Mouse (Mus musculus) G1E (cell line): ENCODE measurements around the gene Dach1. TPM values are rescaled to one million over a fixed set of nuclear protein-coding genes. Genes with fewer than 3 reads are reported as not detected.

ENCODE experiments used
- ATAC-seq: 2 replicates; pipeline ENCODE4 v1.8.0; 2016; ENCODE audit warnings: mild to moderate bottlenecking; ENCODE audit not compliant: insufficient number of reproducible peaks, poor library complexity, low FRiP score, severe bottlenecking; ENCODE audit errors: extremely low read depth
- DNase-seq: peaks from one replicate; pipeline ENCODE4 v3.0.0; 2012; ENCODE audit warnings: low spot score
- H3K27me3 ChIP-seq: 2 replicates; pipeline ENCODE4 v1.6.1; 2012; ENCODE audit warnings: mild to moderate bottlenecking, low read length, inconsistent platforms; ENCODE audit not compliant: insufficient read depth
- H3K36me3 ChIP-seq: replicated peaks from 2 replicates; pipeline ENCODE3; 2012; ENCODE audit warnings: mild to moderate bottlenecking, inconsistent platforms
- H3K4me1 ChIP-seq: 2 replicates; pipeline ENCODE4 v1.6.1; 2012; ENCODE audit warnings: low read depth, low read length, inconsistent platforms, mixed read lengths; ENCODE audit not compliant: insufficient read depth
- H3K4me3 ChIP-seq: 2 replicates; pipeline ENCODE4 v1.5.1; 2012; ENCODE audit warnings: low read depth, mild to moderate bottlenecking, inconsistent platforms, low read length, moderate library complexity, mixed read lengths
- H3K9me3 ChIP-seq: replicated peaks from 2 replicates; pipeline ENCODE4 v1.6.1; 2012; ENCODE audit warnings: inconsistent platforms
- CTCF ChIP-seq: IDR thresholded peaks from 2 replicates; pipeline ENCODE4 v1.5.1; 2012; ENCODE audit warnings: low read depth, low read length, inconsistent platforms, mixed read lengths
- GATA1 ChIP-seq: IDR thresholded peaks from 2 replicates; pipeline ENCODE4 v1.6.1; 2012; ENCODE audit warnings: borderline replicate concordance, low read length, inconsistent platforms, mixed read lengths
- GATA2 ChIP-seq: IDR thresholded peaks from 2 replicates; pipeline ENCODE4 v1.6.1; 2012; ENCODE audit warnings: low read depth, low read length, inconsistent platforms, borderline replicate concordance
- POLR2AphosphoS5 ChIP-seq: IDR thresholded peaks from 2 replicates; pipeline ENCODE4 v1.6.1; 2012; ENCODE audit warnings: low read depth, low read length, inconsistent platforms; ENCODE audit not compliant: insufficient replicate concordance
- TAL1 ChIP-seq: conservative IDR thresholded peaks from 2 replicates; pipeline ENCODE4 v1.6.1; 2012; ENCODE audit warnings: low read depth, low read length, inconsistent platforms, mixed read lengths
- polyA plus RNA-seq: library from polyadenylated mRNA; stranded (reverse); fragments of >175 nt; gene quantifications from 2 replicates; pipeline ENCODE4 v1.2.3, GENCODE M21; 2012
- total RNA-seq, 2 experiments: library from RNA; stranded (forward) in 1 of 2; stranded (reverse) in 1 of 2; fragments of 200-1000 nt in 1 of 2; fragments of >200 nt in 1 of 2; fragmentation: Nextera tagmentation in 1 of 2; gene quantifications; 2 replicates each; pipeline ENCODE4 v1.2.3; 2014 to 2017

Dach1 gene
- total and polyA plus RNA-seq, 3 experiments: 0.05 TPM; not detected in 2

DNA sequence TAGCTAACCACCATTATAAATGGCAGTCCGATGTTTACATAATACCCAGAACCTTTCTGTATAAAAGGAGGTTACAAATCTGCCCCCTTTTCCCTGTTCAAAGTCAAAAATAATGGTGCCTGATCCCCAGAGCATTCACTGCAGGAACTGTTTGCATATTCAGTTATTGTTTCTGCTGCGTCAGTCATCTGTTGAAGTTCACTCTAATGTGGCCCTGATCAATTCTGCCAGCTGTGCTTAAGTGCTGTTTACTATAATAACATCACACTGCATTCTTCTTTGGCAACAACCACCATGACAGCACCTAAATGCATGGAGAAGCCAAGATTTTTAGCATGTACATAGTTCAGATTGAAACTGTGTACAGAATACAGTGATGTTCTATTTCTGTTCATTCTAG is 105.4 kb downstream of the Dach1 start:
- no peaks in the 10 kb centered on the region; the same call in 1 of the 2 replicates for H3K9me3 ChIP-seq
- H3K4me1 ChIP-seq: no peaks in the 10 kb centered on the region
- no peaks in the 10 kb centered on the region for H3K27me3 ChIP-seq
- H3K4me3 ChIP-seq: no peak overlapping the region
- H3K36me3 ChIP-seq: no peaks in the 10 kb centered on the region
- TF ChIP-seq CTCF: no peak
- no peak for TF ChIP-seq TAL1
- no peak for TF ChIP-seq GATA1
- TF ChIP-seq GATA2: no peak
- TF ChIP-seq POLR2AphosphoS5: no peak
- DNase-seq (no peak), ATAC-seq (no peak)

DNA sequence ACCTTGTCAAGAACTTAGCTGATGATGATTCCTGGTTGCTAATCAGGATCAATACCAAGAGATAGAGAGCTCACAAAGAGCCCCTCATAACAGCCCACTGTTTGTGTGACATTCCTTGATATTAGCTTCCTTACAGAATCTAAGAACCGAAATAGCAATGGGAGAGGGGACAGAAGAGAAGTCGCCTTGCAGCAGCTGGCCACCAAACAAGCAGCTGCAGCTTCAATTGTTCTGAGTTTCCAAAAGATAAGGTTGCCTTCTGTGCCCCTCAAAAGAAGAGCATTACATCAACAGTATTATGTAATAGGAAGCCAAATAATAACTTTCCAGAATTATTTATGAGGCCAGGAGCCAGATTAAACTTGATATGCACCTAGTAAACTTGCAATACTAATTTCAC is 120.2 kb downstream of the Dach1 start:
- ATAC-seq (no peak), DNase-seq (no peak)
- Histone ChIP-seq H3K4me3 (no peak overlapping the region), H3K36me3 (no peaks in the 10 kb centered on the region), H3K27me3 (no peaks in the 10 kb centered on the region), H3K9me3 (peaks cover 16% of the 10 kb centered on the region), H3K4me1 (no peaks in the 10 kb centered on the region)
- TF ChIP-seq CTCF (no peak), GATA1 (no peak), GATA2 (no peak), TAL1 (no peak), POLR2AphosphoS5 (no peak)

DNA sequence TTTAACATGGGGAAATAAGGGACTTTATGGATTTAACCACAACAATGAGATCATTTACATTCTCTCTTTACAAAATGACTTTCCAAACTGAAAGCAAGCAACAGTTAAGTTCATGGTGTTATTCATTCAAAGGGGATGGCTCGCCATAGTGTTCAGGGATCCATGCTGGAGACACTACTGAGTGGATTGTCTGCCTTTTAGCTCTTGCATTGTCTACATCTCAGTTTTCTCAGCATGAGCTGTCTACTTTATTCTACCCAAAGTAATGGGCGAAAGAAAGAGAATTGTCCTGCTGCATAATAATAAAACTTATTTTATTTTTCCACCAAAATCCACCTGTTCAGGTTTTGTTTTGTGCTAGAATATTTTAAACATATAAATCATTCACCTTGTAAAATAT is 121.2 kb downstream of the Dach1 start:
- TF ChIP-seq POLR2AphosphoS5 (no peak), GATA1 (no peak), TAL1 (no peak)
- Histone ChIP-seq H3K4me3 (no peak overlapping the region), H3K36me3 (no peaks in the 10 kb centered on the region), H3K27me3 (no peaks in the 10 kb centered on the region), H3K9me3 (peaks cover 11% of the 10 kb centered on the region), H3K4me1 (no peaks in the 10 kb centered on the region)
- ATAC-seq: no peak
- DNase-seq: no peak

DNA sequence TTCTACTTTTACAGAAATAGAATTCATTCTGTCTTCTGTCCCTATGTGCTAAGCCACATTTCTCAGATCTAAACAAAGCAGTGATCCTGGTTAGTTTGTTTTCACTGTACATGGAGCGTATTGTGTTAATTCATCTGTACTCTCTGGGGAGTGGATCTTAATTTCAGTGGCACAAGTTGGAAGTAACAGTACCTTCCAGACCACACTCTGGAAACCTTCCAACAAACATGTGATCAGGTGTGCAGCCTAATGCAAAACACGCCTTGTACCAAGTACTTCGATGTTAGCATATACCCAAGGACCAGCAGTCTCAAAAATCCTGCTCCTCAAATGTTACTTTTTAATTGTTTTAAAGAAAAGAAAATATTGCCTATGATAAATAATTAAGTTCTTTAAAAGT is 121.9 kb downstream of the Dach1 start:
- ATAC-seq (no peak), DNase-seq (no peak)
- TF ChIP-seq GATA2 (no peak), GATA1 (no peak), CTCF (no peak), POLR2AphosphoS5 (no peak)
- H3K27me3 ChIP-seq: no peaks in the 10 kb centered on the region
- H3K36me3 ChIP-seq: no peaks in the 10 kb centered on the region
- H3K9me3 ChIP-seq: peaks cover 10% of the 10 kb centered on the region
- H3K4me3 ChIP-seq: no peak overlapping the region
- H3K4me1 ChIP-seq: no peaks in the 10 kb centered on the region

DNA sequence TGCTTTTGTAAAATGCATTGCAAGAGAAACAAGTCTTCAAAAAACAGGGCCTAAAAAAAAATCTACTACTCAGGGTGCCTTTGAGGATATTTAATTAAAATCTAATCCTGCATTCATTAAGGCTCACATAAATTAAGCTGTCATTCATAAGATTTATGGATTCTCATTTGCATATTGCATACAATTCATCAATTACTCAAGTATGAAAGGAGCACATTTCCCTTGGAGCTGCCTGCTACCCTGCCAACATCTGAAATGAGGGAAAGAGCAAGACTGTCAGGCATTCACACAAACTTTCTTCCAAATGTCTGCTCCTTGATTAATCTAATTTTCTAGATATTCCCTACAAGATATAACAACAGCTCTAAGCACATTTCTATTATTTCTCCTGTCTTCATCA is 122.6 kb downstream of the Dach1 start:
- H3K9me3 ChIP-seq: peaks cover 7% of the 10 kb centered on the region; the same call in 1 of the 2 replicates
- no peaks in the 10 kb centered on the region for H3K27me3 ChIP-seq
- H3K36me3 ChIP-seq: no peaks in the 10 kb centered on the region
- H3K4me1 ChIP-seq: no peaks in the 10 kb centered on the region
- no peak for DNase-seq
- H3K4me3 ChIP-seq: no peak overlapping the region
- no peak for TF ChIP-seq CTCF
- TF ChIP-seq GATA2: no peak
- TF ChIP-seq GATA1: no peak
- no peak for TF ChIP-seq POLR2AphosphoS5
- no peak for TF ChIP-seq TAL1
- no peak for ATAC-seq

DNA sequence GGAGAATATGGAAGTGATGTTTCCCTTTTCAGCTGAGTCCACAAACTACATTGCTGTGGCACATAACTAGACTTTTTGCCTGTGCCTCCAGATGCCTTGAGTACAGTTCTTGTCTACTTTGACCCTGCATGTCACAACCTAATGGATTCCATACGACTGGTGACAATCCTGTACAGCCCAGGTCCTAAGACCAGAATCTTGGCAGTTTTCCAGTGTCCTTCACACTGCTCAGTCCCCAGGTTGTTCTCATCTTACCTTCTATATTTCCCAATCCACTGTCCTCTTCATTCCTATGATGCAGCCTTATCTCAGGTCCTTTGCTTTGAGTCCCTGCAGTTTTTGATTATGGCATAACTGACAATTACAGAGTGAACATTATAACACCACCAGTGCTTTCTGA is 131.0 kb downstream of the Dach1 start:
- H3K4me1 ChIP-seq: no peaks in the 10 kb centered on the region
- no peak for DNase-seq
- H3K9me3 ChIP-seq: peaks cover 3% of the 10 kb centered on the region; the same call in 1 of the 2 replicates
- H3K27me3 ChIP-seq: no peaks in the 10 kb centered on the region
- no peak for TF ChIP-seq TAL1
- no peak for TF ChIP-seq GATA2
- no peak for TF ChIP-seq POLR2AphosphoS5
- no peak for TF ChIP-seq CTCF
- TF ChIP-seq GATA1: no peak
- H3K36me3 ChIP-seq: no peaks in the 10 kb centered on the region
- H3K4me3 ChIP-seq: no peak overlapping the region
- ATAC-seq: no peak

DNA sequence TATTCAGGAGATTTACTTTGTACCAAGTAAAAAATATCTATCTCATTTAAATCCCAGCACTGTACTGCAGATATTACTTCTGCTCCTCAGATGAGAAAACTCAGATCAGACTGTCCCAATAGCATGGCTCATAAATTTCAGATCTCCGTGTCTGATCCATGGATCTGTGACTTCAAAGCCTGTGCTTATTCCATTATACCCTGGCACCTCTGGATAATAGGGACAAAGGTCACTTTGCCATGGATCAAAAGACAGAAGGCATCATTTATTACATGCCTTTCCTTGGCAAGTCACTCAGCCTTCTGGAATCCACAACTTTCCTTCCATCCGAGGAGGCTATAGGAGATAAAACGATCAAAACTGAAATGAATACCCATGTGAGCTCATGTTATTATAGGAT is 132.4 kb downstream of the Dach1 start:
- ATAC-seq (no peak), DNase-seq (no peak)
- Histone ChIP-seq H3K36me3 (no peaks in the 10 kb centered on the region), H3K9me3 (peaks cover 4% of the 10 kb centered on the region; the same call in 1 of the 2 replicates), H3K4me3 (no peak overlapping the region), H3K27me3 (no peaks in the 10 kb centered on the region), H3K4me1 (no peaks in the 10 kb centered on the region)
- no peak for TF ChIP-seq GATA1
- no peak for TF ChIP-seq POLR2AphosphoS5
- no peak for TF ChIP-seq GATA2
